Mouse (Mus musculus): Measurements from ENCODE around the gene Arrdc5. TPM values are rescaled to one million over a fixed set of nuclear protein-coding genes. Genes with fewer than 3 reads are reported as not detected.

Arrdc5 gene
- total and polyA plus RNA-seq, 3 experiments: not detected

DNA sequence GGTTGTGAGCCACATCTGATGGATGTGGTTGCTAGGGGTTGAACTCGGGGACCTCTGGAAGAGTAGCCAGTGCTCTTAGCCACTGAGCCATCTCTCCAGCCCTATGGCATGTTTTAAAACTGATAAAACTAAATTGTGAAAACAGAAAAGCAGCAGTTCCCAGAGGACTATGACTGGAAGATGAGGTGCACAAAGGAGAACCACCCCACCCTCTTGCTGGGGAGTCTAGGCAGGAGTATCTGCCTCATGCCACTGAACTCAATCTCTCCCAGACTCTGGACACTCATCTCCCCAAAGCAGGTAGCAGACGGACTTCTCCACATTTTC lies 22.6 kb downstream of the Arrdc5 start:
- Histone ChIP-seq H3K4me1 (ENCODE audit: control insufficient read depth in 1 of 2, insufficient read depth in 2 of 2, low read length in 2 of 2) (peaks cover 3 to 9% of the 10 kb centered on the region in 2 experiments; a peak in 2 of 4 replicates), H3K36me3 (ENCODE audit: control insufficient read depth in 1 of 2, insufficient read depth in 2 of 2, low read length in 2 of 2) (peaks cover 0 to 2% of the 10 kb centered on the region in 2 experiments; a peak in 2 of 4 replicates), H3K79me2 (ENCODE audit: control insufficient read depth, insufficient read depth, low read length, poor library complexity) (peaks cover 5% of the 10 kb centered on the region), H3K4me3 (ENCODE audit: control insufficient read depth in 1 of 2, insufficient read depth in 1 of 2, low read depth in 2 of 2, low read length in 2 of 2) (peak overlapping the region; percentile 34 to 40), H3K9ac (ENCODE audit: control insufficient read depth, low read depth, low read length, poor library complexity, severe bottlenecking) (peak overlapping the region; percentile 58), H3K9me3 (replicated peaks; ENCODE audit: insufficient read depth, low read length) (no peaks in the 10 kb centered on the region), H3K27me3 (ENCODE audit: control insufficient read depth in 1 of 2, insufficient read depth in 2 of 2, low read length in 2 of 2) (no peaks in the 10 kb centered on the region), H3K27ac (ENCODE audit: control insufficient read depth, low read depth, low read length) (peak overlapping the region; percentile 93)
- DNase-seq (ENCODE audit: low read depth, low spot score): no peak
- TF ChIP-seq SIN3A (IDR thresholded peaks at IDR 0.05; ENCODE audit: low read length) (no peak), ZMIZ1 (IDR thresholded peaks at IDR 0.05; ENCODE audit: low read depth, low read length) (no peak), RAD21 (IDR thresholded peaks at IDR 0.05; ENCODE audit: low read depth, low read length) (no peak), MYB (IDR thresholded peaks at IDR 0.05; ENCODE audit: low read depth, low read length) (no peak), MYC (IDR thresholded peaks at IDR 0.05; ENCODE audit: low read depth, low read length) (no peak), CTCF (IDR thresholded peaks at IDR 0.05 in 2 of 3, conservative IDR thresholded peaks at IDR 0.05 in 1 of 3; ENCODE audit: control insufficient read depth in 1 of 3, insufficient read depth in 1 of 3, low read depth in 2 of 3, low read length in 3 of 3, poor library complexity in 1 of 3, severe bottlenecking in 1 of 3) (peak in 1 of 3 experiments; percentile 27; a peak in 1 of 6 replicates)

DNA sequence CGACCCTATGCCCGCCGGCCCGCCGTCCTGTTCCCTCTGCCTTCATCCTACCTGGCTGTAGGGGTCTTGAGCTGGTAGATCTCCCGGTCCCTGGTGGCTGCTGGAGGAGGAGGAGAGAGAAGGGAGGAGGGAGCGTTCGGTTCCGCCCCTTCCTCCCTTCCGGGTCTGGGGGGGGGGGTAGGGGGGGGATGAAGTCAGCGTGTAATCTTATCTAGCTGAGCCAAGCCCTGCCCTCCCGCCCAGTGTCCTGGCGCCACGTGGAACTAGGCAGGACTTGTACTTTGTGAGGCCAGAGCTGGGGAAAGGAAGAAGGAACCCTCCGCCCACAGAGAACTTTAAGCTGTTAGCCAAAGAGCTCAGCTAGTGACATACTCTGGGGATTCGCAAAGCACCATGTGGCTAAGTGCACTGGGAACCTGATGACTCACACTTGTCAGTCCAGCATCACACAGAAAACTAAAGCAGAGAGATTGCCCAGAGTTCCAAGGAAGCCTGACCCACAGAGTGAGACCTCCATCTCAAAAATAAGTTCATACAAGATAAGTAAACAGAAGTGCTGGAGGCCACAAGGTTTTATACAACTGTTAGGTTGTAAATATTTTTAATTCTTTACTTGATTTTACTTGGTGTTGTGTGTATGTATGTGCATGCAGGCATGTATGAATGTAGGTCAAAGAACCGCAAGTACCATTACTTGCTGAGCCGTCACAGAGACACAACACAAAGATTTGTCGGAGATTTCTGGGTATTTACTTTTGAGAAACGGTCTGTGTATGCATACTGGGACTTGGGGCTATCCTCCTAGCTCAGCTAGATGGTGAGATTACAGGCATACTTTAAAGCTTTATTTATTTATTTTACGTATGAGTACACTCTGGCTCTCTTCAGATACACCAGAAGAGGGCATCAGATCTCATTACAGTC lies 23.2 kb downstream of the Arrdc5 start, which contains the start of gene Ticam1:
Ticam1 (minus strand) TSS at position 144 of the 924 bp plus-strand sequence.
- Histone ChIP-seq H3K27ac (ENCODE audit: control insufficient read depth, low read depth, low read length) (peak within 1 kb of the TSS; percentile 93), H3K27me3 (ENCODE audit: control insufficient read depth in 1 of 2, insufficient read depth in 2 of 2, low read length in 2 of 2) (no peaks in the 10 kb centered on the region), H3K4me3 (ENCODE audit: control insufficient read depth in 1 of 2, insufficient read depth in 1 of 2, low read depth in 2 of 2, low read length in 2 of 2) (peak within 1 kb of the TSS; percentile 84 to 86), H3K9me3 (replicated peaks; ENCODE audit: insufficient read depth, low read length) (no peaks in the 10 kb centered on the region), H3K79me2 (ENCODE audit: control insufficient read depth, insufficient read depth, low read length, poor library complexity) (peaks cover 5% of the 10 kb centered on the region), H3K4me1 (ENCODE audit: control insufficient read depth in 1 of 2, insufficient read depth in 2 of 2, low read length in 2 of 2) (peaks cover 3 to 9% of the 10 kb centered on the region in 2 experiments; a peak in 2 of 4 replicates), H3K36me3 (ENCODE audit: control insufficient read depth in 1 of 2, insufficient read depth in 2 of 2, low read length in 2 of 2) (peaks cover 0 to 2% of the 10 kb centered on the region in 2 experiments; a peak in 2 of 4 replicates), H3K9ac (ENCODE audit: control insufficient read depth, low read depth, low read length, poor library complexity, severe bottlenecking) (peak within 1 kb of the TSS; percentile 84)
- DNase-seq (ENCODE audit: low read depth, low spot score): peak; percentile 99
- peak in 1 of 2 experiments; percentile 65; a peak in 3 of 4 replicates for TF ChIP-seq EP300 (IDR thresholded peaks at IDR 0.05; ENCODE audit: low read depth in 1 of 2, low read length in 2 of 2)
- peak; percentile 29 for TF ChIP-seq RAD21 (IDR thresholded peaks at IDR 0.05; ENCODE audit: low read depth, low read length)
- 0 out of 2 replicates have a peak, but pooled peaks have one; percentile 3 for TF ChIP-seq NRF1 (IDR thresholded peaks at IDR 0.05; ENCODE audit: insufficient read depth, low read depth, low read length, poor library complexity, severe bottlenecking)
- TF ChIP-seq CHD1 (IDR thresholded peaks at IDR 0.05; ENCODE audit: low read depth, low read length): no peak
- TF ChIP-seq GATA1 (IDR thresholded peaks at IDR 0.05; ENCODE audit: low read depth, low read length): peak; percentile 84
- TF ChIP-seq SIN3A (IDR thresholded peaks at IDR 0.05; ENCODE audit: low read length): peak; percentile 83
- TF ChIP-seq MYC (IDR thresholded peaks at IDR 0.05; ENCODE audit: low read depth, low read length): peak; percentile 97
- TF ChIP-seq MXI1 (IDR thresholded peaks at IDR 0.05; ENCODE audit: low read depth, low read length): peak; percentile 96
- peak; percentile 71 for TF ChIP-seq TCF12 (IDR thresholded peaks at IDR 0.05; ENCODE audit: low read depth, low read length)
- peak; percentile 76 for TF ChIP-seq NELFE (IDR thresholded peaks at IDR 0.05; ENCODE audit: low read depth, low read length)
- peak; percentile 91 for TF ChIP-seq ETS1 (IDR thresholded peaks at IDR 0.05; ENCODE audit: low read depth, low read length)
- TF ChIP-seq TBP (IDR thresholded peaks at IDR 0.05; ENCODE audit: low read depth, low read length): peak; percentile 83
- TF ChIP-seq GABPA (IDR thresholded peaks at IDR 0.05; ENCODE audit: low read depth, low read length): no peak
- TF ChIP-seq MAX (IDR thresholded peaks at IDR 0.05; ENCODE audit: low read length): peak; percentile 89
- TF ChIP-seq POLR2AphosphoS5 (IDR thresholded peaks at IDR 0.05; ENCODE audit: borderline replicate concordance, low read depth, low read length): no peak
- TF ChIP-seq JUND (IDR thresholded peaks at IDR 0.05; ENCODE audit: low read depth, low read length): peak; percentile 56; the same call in 1 of the 2 replicates
- TF ChIP-seq TAL1 (IDR thresholded peaks at IDR 0.05; ENCODE audit: low read length): peak; percentile 39; the same call in 1 of the 2 replicates
- peak; percentile 71 for TF ChIP-seq ZMIZ1 (IDR thresholded peaks at IDR 0.05; ENCODE audit: low read depth, low read length)
- peak; percentile 98 for TF ChIP-seq MAZ (IDR thresholded peaks at IDR 0.05; ENCODE audit: low read depth, low read length)
- TF ChIP-seq CTCF (IDR thresholded peaks at IDR 0.05 in 2 of 3, conservative IDR thresholded peaks at IDR 0.05 in 1 of 3; ENCODE audit: control insufficient read depth in 1 of 3, insufficient read depth in 1 of 3, low read depth in 2 of 3, low read length in 3 of 3, poor library complexity in 1 of 3, severe bottlenecking in 1 of 3): peak in 1 of 3 experiments; percentile 53; a peak in 3 of 6 replicates
- peak; percentile 98 for TF ChIP-seq ELF1 (IDR thresholded peaks at IDR 0.05; ENCODE audit: low read depth, low read length)
- TF ChIP-seq KAT2A (conservative IDR thresholded peaks at IDR 0.05; ENCODE audit: low read depth, low read length): no peak
- TF ChIP-seq MEF2A (IDR thresholded peaks at IDR 0.05; ENCODE audit: extremely low read depth, insufficient replicate concordance, low read depth, low read length, poor library complexity, severe bottlenecking): no peak
- peak; percentile 16; the same call in 1 of the 2 replicates for TF ChIP-seq RCOR1 (IDR thresholded peaks at IDR 0.05; ENCODE audit: low read depth, low read length)
- TF ChIP-seq USF1 (IDR thresholded peaks at IDR 0.05; ENCODE audit: low read depth, low read length): peak; percentile 59
- peak; percentile 80; the same call in 1 of the 2 replicates for TF ChIP-seq POLR2AphosphoS2 (IDR thresholded peaks at IDR 0.05; ENCODE audit: low read length)

All from MEL (cell line).